Mouse (Mus musculus) CH12.LX (cell line): Measurements from ENCODE around the gene Hnrnpul1. TPM values are rescaled to one million over a fixed set of nuclear protein-coding genes. Genes with fewer than 3 reads are reported as not detected.

Experiments
- DNase-seq: peaks from one replicate; pipeline ENCODE4 v3.0.0-alpha.2; 2013; ENCODE audit errors: extremely low read depth
- H3K27ac ChIP-seq: 2 replicates; pipeline ENCODE4 v1.5.1; 2012; ENCODE audit warnings: low read depth, mild to moderate bottlenecking, control low read depth, moderate library complexity; ENCODE audit not compliant: insufficient read depth
- H3K27me3 ChIP-seq: replicated peaks from 2 replicates; pipeline ENCODE3; 2012; ENCODE audit warnings: inconsistent platforms
- H3K36me3 ChIP-seq, 2 experiments: replicated peaks in 1 of 2; 2 replicates each; pipeline versions ENCODE3 to v1.6.1; 2012; ENCODE audit warnings: inconsistent platforms in 1 of 2, low read length in 1 of 2, mild to moderate bottlenecking in 1 of 2, mixed read lengths in 1 of 2, moderate library complexity in 1 of 2; ENCODE audit not compliant: control insufficient read depth in 1 of 2, insufficient read depth in 1 of 2
- H3K4me1 ChIP-seq, 2 experiments: 2 replicates each; pipeline ENCODE4 v1.6.1; 2012; ENCODE audit warnings: inconsistent platforms in 1 of 2, moderate library complexity in 1 of 2; ENCODE audit not compliant: insufficient read depth in 2 of 2, control insufficient read depth in 1 of 2
- H3K4me2 ChIP-seq: 2 replicates; pipeline ENCODE4 v1.6.1; 2012; ENCODE audit warnings: low read depth, mild to moderate bottlenecking, control low read depth; ENCODE audit not compliant: poor library complexity, insufficient read depth, severe bottlenecking
- H3K4me3 ChIP-seq, 3 experiments: fragments of 150-350 bp in 1 of 3; sonication (generic) in 1 of 3; replicated peaks in 1 of 3; 2 replicates each; pipeline versions ENCODE3 to v1.5.1; 2011 to 2012; ENCODE audit warnings: low read depth in 2 of 3, low read length in 2 of 3, mild to moderate bottlenecking in 2 of 3, moderate library complexity in 2 of 3, control low read depth in 1 of 3, improper control_type of control experiment in 1 of 3, inconsistent platforms in 1 of 3, mixed read lengths in 1 of 3; ENCODE audit not compliant: poor library complexity in 1 of 3
- H3K79me2 ChIP-seq: replicated peaks from 2 replicates; pipeline ENCODE4 v1.6.1; 2012; ENCODE audit warnings: mild to moderate bottlenecking, moderate library complexity; ENCODE audit not compliant: control insufficient read depth, poor library complexity, insufficient read depth, severe bottlenecking; ENCODE audit errors: extremely low read depth
- H3K9ac ChIP-seq: 2 replicates; pipeline ENCODE4 v1.6.1; 2012; ENCODE audit warnings: low read depth, mild to moderate bottlenecking, control low read depth, moderate library complexity; ENCODE audit not compliant: insufficient read depth
- H3K9me3 ChIP-seq: replicated peaks from 2 replicates; pipeline ENCODE3; 2012; ENCODE audit warnings: low read length, inconsistent platforms, mixed read lengths
- BHLHE40 ChIP-seq: IDR thresholded peaks from 2 replicates; pipeline ENCODE4 v1.6.1; 2011; ENCODE audit warnings: mild to moderate bottlenecking, low read depth, low read length, improper control_type of control experiment
- CHD1 ChIP-seq: IDR thresholded peaks from 2 replicates; pipeline ENCODE4 v1.6.1; 2012; ENCODE audit warnings: low read depth, low read length, improper control_type of control experiment, inconsistent platforms
- CHD2 ChIP-seq: IDR thresholded peaks from 2 replicates; pipeline ENCODE4 v1.6.1; 2011; ENCODE audit warnings: low read length, improper control_type of control experiment
- CTCF ChIP-seq, 2 experiments: IDR thresholded peaks in 1 of 2; conservative IDR thresholded peaks in 1 of 2; 2 replicates each; pipeline ENCODE4 v1.5.1; 2011 to 2012; ENCODE audit warnings: low read depth in 2 of 2, low read length in 2 of 2, improper control_type of control experiment in 1 of 2, inconsistent platforms in 1 of 2, mild to moderate bottlenecking in 1 of 2, moderate library complexity in 1 of 2
- E2F4 ChIP-seq: IDR thresholded peaks from 2 replicates; pipeline ENCODE4 v1.6.1; 2011; ENCODE audit warnings: low read depth, low read length, improper control_type of control experiment; ENCODE audit not compliant: insufficient replicate concordance
- ELF1 ChIP-seq: IDR thresholded peaks from 2 replicates; pipeline ENCODE4 v1.6.1; 2014; ENCODE audit warnings: low read depth, mild to moderate bottlenecking, inconsistent platforms, low read length, improper control_type of control experiment
- EP300 ChIP-seq: IDR thresholded peaks from 2 replicates; pipeline ENCODE4 v1.6.1; 2011; ENCODE audit warnings: low read length, improper control_type of control experiment
- ETS1 ChIP-seq: conservative IDR thresholded peaks from 2 replicates; pipeline ENCODE4 v1.6.1; 2012; ENCODE audit warnings: low read depth, mild to moderate bottlenecking, inconsistent platforms, low read length, improper control_type of control experiment, moderate library complexity
- GABPA ChIP-seq: IDR thresholded peaks from 2 replicates; pipeline ENCODE4 v1.6.1; 2012; ENCODE audit warnings: low read depth, low read length, improper control_type of control experiment, inconsistent platforms; ENCODE audit not compliant: insufficient replicate concordance
- HCFC1 ChIP-seq: IDR thresholded peaks from 2 replicates; pipeline ENCODE4 v1.6.1; 2012; ENCODE audit warnings: low read depth, mild to moderate bottlenecking, inconsistent platforms, low read length, improper control_type of control experiment
- IRF4 ChIP-seq: IDR thresholded peaks from 2 replicates; pipeline ENCODE4 v1.6.1; 2014; ENCODE audit warnings: low read depth, mild to moderate bottlenecking, inconsistent platforms, low read length, improper control_type of control experiment
- JUN ChIP-seq: IDR thresholded peaks from 2 replicates; pipeline ENCODE4 v1.6.1; 2011; ENCODE audit warnings: low read depth, mild to moderate bottlenecking, low read length, improper control_type of control experiment, moderate library complexity; ENCODE audit not compliant: insufficient read depth
- JUND ChIP-seq: conservative IDR thresholded peaks from 2 replicates; pipeline ENCODE4 v1.6.1; 2011; ENCODE audit warnings: low read depth, low read length, improper control_type of control experiment
- KAT2A ChIP-seq: IDR thresholded peaks from 2 replicates; pipeline ENCODE4 v1.6.1; 2012; ENCODE audit warnings: low read length, improper control_type of control experiment, inconsistent platforms; ENCODE audit not compliant: insufficient replicate concordance
- MAFK ChIP-seq: IDR thresholded peaks from 2 replicates; pipeline ENCODE4 v1.6.1; 2011; ENCODE audit warnings: low read length, improper control_type of control experiment; ENCODE audit not compliant: insufficient replicate concordance
- MAX ChIP-seq: IDR thresholded peaks from 2 replicates; pipeline ENCODE4 v1.6.1; 2011; ENCODE audit warnings: low read length, improper control_type of control experiment
- MAZ ChIP-seq: IDR thresholded peaks from 2 replicates; pipeline ENCODE4 v1.6.1; 2012; ENCODE audit warnings: low read depth, mild to moderate bottlenecking, inconsistent platforms, low read length, improper control_type of control experiment, moderate library complexity
- MEF2A ChIP-seq: IDR thresholded peaks from 2 replicates; pipeline ENCODE4 v1.6.1; 2014; ENCODE audit warnings: low read depth, mild to moderate bottlenecking, inconsistent platforms, low read length, improper control_type of control experiment, borderline replicate concordance
- MXI1 ChIP-seq: IDR thresholded peaks from 2 replicates; pipeline ENCODE4 v1.6.1; 2011; ENCODE audit warnings: mild to moderate bottlenecking, low read depth, low read length, improper control_type of control experiment
- MYC ChIP-seq: IDR thresholded peaks from 2 replicates; pipeline ENCODE4 v1.6.1; 2011; ENCODE audit warnings: low read depth, mild to moderate bottlenecking, improper control_type of control experiment, low read length
- NELFE ChIP-seq: IDR thresholded peaks from 2 replicates; pipeline ENCODE4 v1.6.1; 2011; ENCODE audit warnings: low read depth, low read length, improper control_type of control experiment
- NRF1 ChIP-seq: IDR thresholded peaks from 2 replicates; pipeline ENCODE4 v1.6.1; 2014; ENCODE audit warnings: low read depth, mild to moderate bottlenecking, inconsistent platforms, low read length, improper control_type of control experiment, moderate library complexity
- PAX5 ChIP-seq: IDR thresholded peaks from 2 replicates; pipeline ENCODE4 v1.6.1; 2012; ENCODE audit warnings: low read length, inconsistent platforms, mixed read lengths
- POLR2A ChIP-seq: IDR thresholded peaks from 2 replicates; pipeline ENCODE4 v1.6.1; 2011; ENCODE audit warnings: low read depth, mild to moderate bottlenecking, improper control_type of control experiment, low read length
- POLR2AphosphoS2 ChIP-seq: IDR thresholded peaks from 2 replicates; pipeline ENCODE4 v1.6.1; 2011; ENCODE audit warnings: low read depth, low read length, improper control_type of control experiment
- RAD21 ChIP-seq: IDR thresholded peaks from 2 replicates; pipeline ENCODE4 v1.6.1; 2011; ENCODE audit warnings: low read depth, mild to moderate bottlenecking, low read length, improper control_type of control experiment, moderate library complexity
- RCOR1 ChIP-seq: conservative IDR thresholded peaks from 2 replicates; pipeline ENCODE4 v1.6.1; 2012; ENCODE audit warnings: low read depth, mild to moderate bottlenecking, inconsistent platforms, low read length, improper control_type of control experiment
- SIN3A ChIP-seq: IDR thresholded peaks from 2 replicates; pipeline ENCODE4 v1.6.1; 2012; ENCODE audit warnings: low read length, improper control_type of control experiment, inconsistent platforms
- SMC3 ChIP-seq: IDR thresholded peaks from 2 replicates; pipeline ENCODE4 v1.6.1; 2011; ENCODE audit warnings: low read depth, low read length, improper control_type of control experiment
- TBP ChIP-seq: conservative IDR thresholded peaks from 2 replicates; pipeline ENCODE4 v1.6.1; 2011; ENCODE audit warnings: low read depth, low read length, improper control_type of control experiment
- TCF12 ChIP-seq: IDR thresholded peaks from 2 replicates; pipeline ENCODE4 v1.6.1; 2014; ENCODE audit warnings: low read depth, mild to moderate bottlenecking, inconsistent platforms, low read length, improper control_type of control experiment
- UBTF ChIP-seq: IDR thresholded peaks from 2 replicates; pipeline ENCODE4 v1.6.1; 2012; ENCODE audit warnings: low read depth, mild to moderate bottlenecking, inconsistent platforms, low read length, improper control_type of control experiment, moderate library complexity
- USF1 ChIP-seq: IDR thresholded peaks from 2 replicates; pipeline ENCODE4 v1.6.1; 2014; ENCODE audit warnings: low read depth, mild to moderate bottlenecking, inconsistent platforms, low read length, improper control_type of control experiment
- USF2 ChIP-seq: conservative IDR thresholded peaks from 2 replicates; pipeline ENCODE4 v1.6.1; 2011; ENCODE audit warnings: low read depth, low read length, improper control_type of control experiment
- ZC3H11A ChIP-seq: IDR thresholded peaks from 2 replicates; pipeline ENCODE4 v1.6.1; 2012; ENCODE audit warnings: low read depth, mild to moderate bottlenecking, inconsistent platforms, low read length, improper control_type of control experiment
- ZKSCAN1 ChIP-seq: IDR thresholded peaks from 2 replicates; pipeline ENCODE4 v1.6.1; 2012; ENCODE audit warnings: low read depth, inconsistent platforms, low read length, improper control_type of control experiment, borderline replicate concordance
- ZMIZ1 ChIP-seq: IDR thresholded peaks from 2 replicates; pipeline ENCODE4 v1.6.1; 2012; ENCODE audit warnings: low read depth, mild to moderate bottlenecking, inconsistent platforms, low read length, improper control_type of control experiment
- ZNF384 ChIP-seq: IDR thresholded peaks from 2 replicates; pipeline ENCODE4 v1.6.1; 2012; ENCODE audit warnings: low read depth, low read length, improper control_type of control experiment, inconsistent platforms
- dilution Hi-C: fragments of 300-500 bp; cut with MboI; formaldehyde crosslinking; loops from 2 replicates; pipeline ENCODE4 v1.14.3; 2020; ENCODE audit warnings: low sequenced_read_pairs; ENCODE audit not compliant: extremely low pct_unique_long_range_greater_than_20kb, extremely low pct_ligation_motif_present
- in situ Hi-C: fragments of 300-500 bp; cut with MboI; formaldehyde crosslinking; loops from 3 replicates; pipeline ENCODE4 v1.14.3; 2019; ENCODE audit warnings: low sequenced_read_pairs, low pct_ligation_motif_present, low pct_unique_long_range_greater_than_20kb, mixed read lengths
- polyA plus RNA-seq: library from polyadenylated mRNA; unstranded; fragments of >175 nt; gene quantifications from 2 replicates; pipeline ENCODE4 v1.2.1, GENCODE M21; 2012; ENCODE audit warnings: low read depth; ENCODE audit not compliant: insufficient read length
- total RNA-seq, 2 experiments: library from RNA; depleted of rRNA; stranded (reverse); fragments of 300-350 nt in 1 of 2; fragments of >200 nt in 1 of 2; gene quantifications; 2 replicates each; pipeline ENCODE4 v1.2.3; 2012 to 2014

Hnrnpul1 gene
- total and polyA plus RNA-seq, 3 experiments, result 52.6 to 188 (median 72.2) TPM

GRCm38 (mm10) chr7:25683474-25684180 lies 70.9 kb downstream of the Hnrnpul1 start:
- TF ChIP-seq CHD1, result no peak
- peak; percentile 59; the same call in 1 of the 2 replicates for TF ChIP-seq NELFE
- no peak for TF ChIP-seq E2F4
- no peak for TF ChIP-seq RCOR1
- TF ChIP-seq BHLHE40, result no peak
- no peak for TF ChIP-seq JUN
- no peak for TF ChIP-seq USF2
- no peak for TF ChIP-seq KAT2A
- peak; percentile 66 for TF ChIP-seq TCF12
- no peak; the same call in 1 of the 2 replicates for TF ChIP-seq ETS1
- TF ChIP-seq MAX, result no peak
- no peak for TF ChIP-seq SIN3A
- TF ChIP-seq POLR2AphosphoS2, result 0 out of 2 replicates have a peak, but pooled peaks have one; percentile 51
- no peak for TF ChIP-seq MYC
- TF ChIP-seq MAFK, result no peak
- TF ChIP-seq UBTF, result no peak
- no peak for TF ChIP-seq ZC3H11A
- TF ChIP-seq MEF2A, result no peak; the same call in 1 of the 2 replicates
- peak; percentile 67; the same call in 1 of the 2 replicates for TF ChIP-seq MAZ
- TF ChIP-seq GABPA, result no peak
- no peak for TF ChIP-seq NRF1
- TF ChIP-seq JUND, result no peak
- no peak for TF ChIP-seq ZMIZ1
- no peak for TF ChIP-seq CHD2
- peak; percentile 13; the same call in 1 of the 2 replicates for TF ChIP-seq MXI1
- no peak; the same call in 1 of the 2 replicates for TF ChIP-seq HCFC1
- no peak for TF ChIP-seq ZKSCAN1
- TF ChIP-seq POLR2A, result peak; percentile 74
- TF ChIP-seq USF1, result no peak
- no peak for TF ChIP-seq ZNF384
- TF ChIP-seq SMC3, result no peak
- TF ChIP-seq PAX5, result no peak
- TF ChIP-seq EP300, result peak; percentile 32; the same call in 1 of the 2 replicates
- TF ChIP-seq CTCF (conservative IDR thresholded peaks at IDR 0.05 in 1 of 2, IDR thresholded peaks at IDR 0.05 in 1 of 2; ENCODE audit: low read depth in 2 of 2, low read length in 2 of 2), result no peak
- TF ChIP-seq IRF4, result peak; percentile 62
- TF ChIP-seq RAD21, result no peak
- peak; percentile 88 for TF ChIP-seq ELF1
- peak; percentile 65; the same call in 1 of the 2 replicates for TF ChIP-seq TBP
- H3K4me1 ChIP-seq, result peaks cover 28 to 62% of the 10 kb centered on the region in 2 experiments
- peak overlapping the region; percentile 6 to 39 (median 34) for H3K4me3 ChIP-seq
- H3K79me2 ChIP-seq, result peaks cover 14% of the 10 kb centered on the region
- peak overlapping the region; percentile 50 for H3K9ac ChIP-seq
- peak; percentile 83 for DNase-seq
- H3K9me3 ChIP-seq, result no peaks in the 10 kb centered on the region
- in situ Hi-C loops (no loop called here), dilution Hi-C loops (no loop called here)
- no peaks in the 10 kb centered on the region for H3K27me3 ChIP-seq
- peaks cover 0 to 28% of the 10 kb centered on the region in 2 experiments for H3K36me3 ChIP-seq
- H3K27ac ChIP-seq, result peak overlapping the region; percentile 83
- H3K4me2 ChIP-seq, result peak overlapping the region; percentile 19; the same call in 1 of the 2 replicates
